Mouse (Mus musculus): ENCODE results near the gene Rab6b.

The Rab6b gene

DNA sequence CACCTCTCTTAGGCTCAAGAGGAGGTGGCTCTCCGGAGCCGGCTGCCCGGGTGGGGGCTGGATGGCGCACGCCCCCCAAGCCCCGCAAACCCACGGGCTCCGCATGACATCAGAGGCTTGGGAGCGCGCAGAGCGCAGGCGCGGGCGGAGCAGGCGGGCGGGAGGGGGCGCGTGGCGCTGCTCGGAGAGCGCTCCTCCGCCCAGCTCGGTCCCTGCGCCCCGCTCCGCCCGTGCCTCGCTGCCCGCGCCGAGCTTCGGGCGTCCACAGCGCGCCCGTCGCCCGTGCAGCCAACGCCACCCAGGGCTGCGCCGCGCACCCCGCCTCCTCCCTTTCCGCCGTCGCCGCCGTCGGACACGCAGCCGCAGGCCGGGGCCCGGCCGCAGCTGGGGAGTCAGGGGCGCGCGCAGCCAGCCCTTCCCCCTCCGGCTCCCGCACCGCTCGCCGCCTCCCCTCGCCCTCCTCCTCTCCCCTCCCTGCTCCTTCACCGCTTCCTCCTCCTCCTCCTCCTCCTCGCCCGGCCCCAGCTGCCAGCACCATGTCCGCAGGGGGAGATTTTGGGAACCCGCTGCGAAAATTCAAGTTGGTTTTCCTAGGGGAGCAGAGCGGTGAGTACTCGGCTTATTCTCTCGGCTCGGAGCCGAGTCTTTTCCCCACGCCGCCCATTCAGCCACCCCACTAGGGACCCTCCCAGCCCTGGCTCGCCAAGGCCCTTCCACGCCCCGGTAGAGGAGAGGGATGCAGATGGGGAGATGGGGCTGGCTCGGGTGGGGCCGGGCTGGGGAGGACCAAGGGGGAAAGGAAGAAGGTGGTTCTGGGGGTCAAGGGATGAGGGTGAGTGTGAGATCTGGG lies at the start of gene Rab6b:
Gene Rab6b (plus strand): TSS at position 167 of the 850 bp plus-strand sequence.
- DNase-seq (ENCODE audit: low spot score) = peak; percentile 70

GRCm38 (mm10) chr9:103063591-103063990 lies 48.0 kb upstream of the Rab6b start:
- no peak for DNase-seq (ENCODE audit: low spot score)

- no peak for DNase-seq (ENCODE audit: low spot score)
Observed at GRCm38 (mm10) chr9:103066845-103067244, 44.7 kb upstream of the Rab6b start.

- no peak for DNase-seq (ENCODE audit: low spot score)
Observed at GRCm38 (mm10) chr9:103067651-103068050, 43.9 kb upstream of the Rab6b start.

DNA sequence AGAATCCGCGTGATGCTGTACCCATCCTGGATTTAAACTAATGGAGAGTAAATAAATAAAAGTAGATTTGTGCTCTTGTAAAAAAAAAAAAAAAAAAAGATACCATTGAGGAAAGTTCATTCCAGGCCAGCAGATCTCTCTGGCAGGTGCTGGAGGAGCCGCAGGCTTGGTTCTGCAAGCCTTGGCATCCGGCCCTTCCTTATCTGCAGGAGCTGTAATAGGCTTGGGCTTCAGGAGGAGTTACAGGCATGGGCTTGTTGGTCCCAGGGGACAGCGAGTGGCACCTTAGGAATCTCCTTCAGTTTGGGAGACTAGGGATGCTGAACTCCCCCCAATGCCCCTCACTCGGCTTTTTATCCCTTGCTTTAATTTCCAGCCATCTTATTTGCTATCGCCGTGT lies 42.8 kb upstream of the Rab6b start:
- no peak for DNase-seq (ENCODE audit: low spot score)

GRCm38 (mm10) chr9:103071541-103072203 lies 39.9 kb upstream of the Rab6b start:
- DNase-seq (ENCODE audit: low spot score) = no peak

DNA sequence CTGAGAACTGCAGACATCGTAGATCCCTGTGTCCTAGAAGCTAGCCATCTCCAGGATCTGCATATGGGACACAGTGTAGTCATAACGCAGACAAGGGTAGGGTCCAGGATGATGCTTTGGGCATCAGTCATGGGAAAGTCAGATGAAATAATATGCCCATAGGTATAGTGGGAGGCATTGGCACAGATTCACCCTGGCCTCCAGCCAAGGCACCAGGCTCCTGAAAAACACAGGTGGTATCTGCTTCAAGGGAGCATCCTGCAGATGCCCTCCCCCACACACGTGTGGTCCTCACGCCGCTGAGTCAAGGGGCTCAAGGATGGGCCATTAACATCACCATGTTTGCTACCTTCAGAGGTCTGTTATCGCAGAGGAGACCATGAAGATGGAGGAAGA lies 39.4 kb upstream of the Rab6b start:
- no peak for DNase-seq (ENCODE audit: low spot score)

DNA sequence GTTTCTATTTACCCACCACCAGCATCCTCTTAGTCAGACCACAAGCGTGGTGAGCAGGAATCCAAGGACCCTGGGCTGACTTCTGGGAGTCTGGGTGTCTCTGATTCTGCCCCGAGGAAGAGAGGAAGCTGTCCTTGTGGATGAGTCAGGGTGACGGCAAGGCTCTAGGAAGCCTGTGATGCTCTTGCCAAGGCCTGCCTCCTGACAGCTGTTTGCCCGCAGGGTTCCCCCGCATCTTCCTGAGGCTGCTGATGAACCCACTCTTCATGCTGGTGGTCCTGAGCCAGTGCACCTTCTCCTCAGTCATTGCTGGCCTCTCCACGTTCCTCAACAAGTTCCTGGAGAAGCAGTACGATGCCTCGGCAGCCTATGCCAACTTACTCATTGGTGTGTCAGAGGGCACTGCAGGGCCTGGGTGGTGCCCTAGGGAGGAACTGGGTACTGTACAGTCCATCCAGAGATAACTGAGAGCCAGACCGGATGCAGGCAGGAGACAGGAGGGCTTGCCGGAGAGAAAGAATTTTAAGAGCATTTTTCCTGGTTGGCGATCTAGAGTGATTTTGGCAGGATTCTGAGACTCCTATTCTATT lies 38.6 kb upstream of the Rab6b start:
- no peak for DNase-seq (ENCODE audit: low spot score)

GRCm38 (mm10) chr9:103076836-103077531 lies 34.6 kb upstream of the Rab6b start:
- no peak for DNase-seq (ENCODE audit: low spot score)

DNA sequence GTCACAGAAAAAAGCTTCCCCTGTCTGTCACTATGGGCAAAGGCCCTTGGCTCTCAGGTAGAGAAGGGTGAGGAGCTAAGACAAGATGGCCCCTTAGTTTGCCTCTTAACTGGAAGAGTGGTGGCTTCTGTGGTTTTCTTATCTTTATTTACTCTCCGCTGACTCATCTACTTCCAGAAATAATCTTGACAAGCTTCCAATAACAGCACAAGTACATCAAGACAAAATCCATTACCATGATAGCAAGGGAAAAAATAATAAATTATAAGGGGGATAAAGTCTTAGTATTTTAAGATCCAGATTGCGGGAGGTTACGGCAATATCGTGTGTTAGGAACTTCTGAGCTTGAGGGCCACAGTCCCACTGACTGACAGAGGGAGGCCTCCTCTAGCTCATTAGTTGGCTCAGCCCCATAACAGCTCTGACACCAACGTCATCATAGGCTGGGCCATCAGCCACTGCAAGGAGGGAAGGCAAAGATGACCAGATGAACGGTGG lies 33.3 kb upstream of the Rab6b start:
- no peak for DNase-seq (ENCODE audit: low spot score)

- DNase-seq (ENCODE audit: low spot score) = no peak
Observed at GRCm38 (mm10) chr9:103080211-103080610, 31.4 kb upstream of the Rab6b start.

GRCm38 (mm10) chr9:103082246-103082975 lies 29.2 kb upstream of the Rab6b start:
- no peak for DNase-seq (ENCODE audit: low spot score)

- DNase-seq (ENCODE audit: low spot score) = no peak
Observed at GRCm38 (mm10) chr9:103083405-103083804, 28.2 kb upstream of the Rab6b start.

- no peak for DNase-seq (ENCODE audit: low spot score)
Observed at GRCm38 (mm10) chr9:103086736-103087135, 24.9 kb upstream of the Rab6b start.

DNA sequence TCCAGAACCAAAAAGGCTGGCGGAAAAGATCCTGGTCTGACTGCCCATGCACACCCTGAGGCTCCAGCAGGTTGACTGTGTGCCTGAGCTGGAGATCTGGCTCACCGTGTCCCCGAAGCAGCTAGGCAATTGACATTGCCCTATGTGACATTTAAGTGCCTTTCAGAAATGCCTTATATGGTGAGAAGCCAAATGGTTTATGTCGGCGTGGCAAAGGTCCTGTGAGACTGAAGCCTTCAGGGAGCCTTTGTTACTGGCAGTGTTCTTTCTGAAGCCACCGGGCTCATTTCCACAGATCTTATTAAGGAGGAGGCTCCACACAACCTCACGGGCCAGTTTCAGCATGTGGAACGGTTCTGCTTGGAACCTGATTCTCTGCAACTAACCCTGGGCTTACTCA lies 24.3 kb upstream of the Rab6b start:
- no peak for DNase-seq (ENCODE audit: low spot score)

- DNase-seq (ENCODE audit: low spot score) = no peak
Observed at GRCm38 (mm10) chr9:103088661-103089060, 22.9 kb upstream of the Rab6b start.

- no peak for DNase-seq (ENCODE audit: low spot score)
Observed at GRCm38 (mm10) chr9:103090116-103090875, 21.3 kb upstream of the Rab6b start.

GRCm38 (mm10) chr9:103091039-103091883 lies 20.3 kb upstream of the Rab6b start:
- DNase-seq (ENCODE audit: low spot score) = no peak

- DNase-seq (ENCODE audit: low spot score) = peak; percentile 88
Observed at GRCm38 (mm10) chr9:103092248-103092647, 19.3 kb upstream of the Rab6b start.

DNA sequence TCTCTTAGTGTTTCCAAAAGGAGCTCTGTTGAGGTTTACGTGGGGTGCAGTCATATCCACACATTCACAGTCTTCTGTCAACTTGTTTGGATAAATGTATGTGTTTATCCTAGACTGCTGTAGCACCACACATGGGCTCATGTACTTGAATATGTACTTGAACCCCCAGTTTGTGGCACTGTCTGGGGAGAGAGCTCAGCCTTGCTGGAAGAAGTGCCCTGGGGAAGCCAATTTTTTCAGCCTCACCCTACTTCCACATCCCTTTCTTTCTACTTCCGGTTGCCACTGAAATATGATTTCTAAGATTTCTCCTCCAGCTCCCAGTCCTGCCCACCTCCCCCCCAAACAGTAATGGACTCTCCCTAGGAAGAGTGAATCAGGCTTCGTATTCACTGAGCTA lies 17.9 kb upstream of the Rab6b start:
- no peak for DNase-seq (ENCODE audit: low spot score)
